Comparison of ENCODE assay signal across 15 mouse cellular contexts in genomic region chr10:80836949-80837379, GRCm38 (mm10). TPM values are rescaled to one million over a fixed set of nuclear protein-coding genes. Genes with fewer than 3 reads are reported as not detected.
DNase-seq lines count a peak whose midpoint lies in the region; TF ChIP-seq lines count a peak whose summit lies in the region.
"Had no signal": no experiment of that assay in that cellular context is flagged by ENCODE, and none has a peak within 500 bp of the region (broad histone marks: within the 10 kb centered on the region; RNA-seq: fewer than 3 reads in every experiment).

No protein-coding gene starts in this region.

- H3K4me3 ChIP-seq in layer of hippocampus, adult 2 months, result no peak overlapping the region
- H3K4me3 ChIP-seq: limb, embryonic 13.5 days had no signal

- DNase-seq in gastrocnemius, postnatal 10 days, result peak; percentile 47
- DNase-seq in gastrocnemius, postnatal 4 days (ENCODE audit: low spot score in 2 of 2), result no peak
- no peak for DNase-seq in layer of hippocampus, adult 2 months (ENCODE audit: low spot score in 2 of 2)
- DNase-seq in layer of hippocampus, postnatal 10 days (ENCODE audit: low spot score in 2 of 2), result no peak
- peak; percentile 57 for DNase-seq in cerebellum, adult 8-10 months
- peak; percentile 57 for DNase-seq in gastrocnemius, postnatal 14 days
- no peak for DNase-seq in lung, postnatal 36 days
- DNase-seq: adrenal gland, adult 2 months; heart, adult 11 months; kidney, postnatal 10 days; layer of hippocampus, postnatal 36 days; lung, adult 2 months; spleen, adult 18-20 months had no signal

- intact Hi-C loops in gastrocnemius, postnatal 14 days (cut with DNase I; ENCODE audit: low total_unique reads), result no loop called here

- TF ChIP-seq CTCF in layer of hippocampus, adult 2 months (conservative IDR thresholded peaks at IDR 0.05), result no peak

- peak overlapping the region; percentile 37; the same call in 1 of the 2 replicates for H3K27ac ChIP-seq in layer of hippocampus, adult 2 months
- H3K27ac ChIP-seq: limb, embryonic 13.5 days had no signal

RNA-seq across cellular contexts. Expression of gene Lingo3, which starts 6.9 kb away (rescaled TPM):
- 10 to 100 TPM; 31.9 to 32.9 TPM for total RNA-seq in gastrocnemius, postnatal 10 days (2021)
- 10 to 100 TPM; 21.5 to 22.1 TPM for total RNA-seq in gastrocnemius, postnatal 4 days (2021)
- 10 to 100 TPM; 49.4 to 54.3 TPM for total RNA-seq in layer of hippocampus, adult 2 months (2021)
- 10 to 100 TPM; 20.4 to 25.9 TPM for total RNA-seq in layer of hippocampus, postnatal 10 days (2021)
- total RNA-seq in gastrocnemius, postnatal 14 days (2021), result 10 to 100 TPM; 11.3 to 24.5 TPM

RNA-seq across cellular contexts. Expression of gene Oaz1, which starts 10.5 kb away (rescaled TPM):
- total RNA-seq in gastrocnemius, postnatal 10 days (2021), result 100 to 1,000 TPM; 846 to 935 TPM
- total RNA-seq in gastrocnemius, postnatal 4 days (2021), result 100 to 1,000 TPM; 785 to 853 TPM
- 100 to 1,000 TPM; 478 to 493 TPM for total RNA-seq in layer of hippocampus, adult 2 months (2021)
- 100 to 1,000 TPM; 399 to 419 TPM for total RNA-seq in layer of hippocampus, postnatal 10 days (2021)
- total RNA-seq in gastrocnemius, postnatal 14 days (2021), result 100 to 1,000 TPM; 787 to 812 TPM

RNA-seq across cellular contexts. Expression of gene Lsm7, which starts 18.0 kb away (rescaled TPM):
- total RNA-seq in gastrocnemius, postnatal 10 days (2021), result 10 to 100 TPM; 36.8 to 42.4 TPM
- 10 to 100 TPM; 53.7 to 54.2 TPM for total RNA-seq in gastrocnemius, postnatal 4 days (2021)
- 10 to 100 TPM; 51.6 to 53.3 TPM for total RNA-seq in layer of hippocampus, adult 2 months (2021)
- total RNA-seq in layer of hippocampus, postnatal 10 days (2021), result 10 to 100 TPM; 52.3 to 54.0 TPM
- 10 to 100 TPM; 24.5 to 27.7 TPM for total RNA-seq in gastrocnemius, postnatal 14 days (2021)

RNA-seq across cellular contexts. Expression of gene Sppl2b, which starts 18.1 kb away (rescaled TPM):
- total RNA-seq in gastrocnemius, postnatal 10 days (2021), result 10 to 100 TPM; 30.5 to 33.0 TPM
- total RNA-seq in gastrocnemius, postnatal 4 days (2021), result 10 to 100 TPM; 30.9 to 38.6 TPM
- 10 to 100 TPM; 61.2 to 63.2 TPM for total RNA-seq in layer of hippocampus, adult 2 months (2021)
- 10 to 100 TPM; 80.4 to 97.8 TPM for total RNA-seq in layer of hippocampus, postnatal 10 days (2021)
- total RNA-seq in gastrocnemius, postnatal 14 days (2021), result 10 to 100 TPM; 24.0 to 28.1 TPM

RNA-seq across cellular contexts. Expression of gene Jsrp1, which starts 23.7 kb away (rescaled TPM):
- total RNA-seq in gastrocnemius, postnatal 10 days (2021), result 100 to 1,000 TPM; 289 to 339 TPM
- 100 to 1,000 TPM; 199 to 230 TPM for total RNA-seq in gastrocnemius, postnatal 4 days (2021)
- 1 to 10 TPM; 1.9 to 2.5 TPM for total RNA-seq in layer of hippocampus, adult 2 months (2021)
- total RNA-seq in layer of hippocampus, postnatal 10 days (2021), result 1 to 10 TPM; 1.4 TPM
- total RNA-seq in gastrocnemius, postnatal 14 days (2021), result 100 to 1,000 TPM; 345 to 379 TPM
- total RNA-seq: megakaryocyte-erythroid progenitor cell, adult 5-6 weeks had no signal

Comparison
In these comparisons a context has a peak if more than half of its experiments do, and no peak if none do; other contexts are left out.
1. DNase-seq: peak in gastrocnemius, postnatal 10 days (single experiment), cerebellum, adult 8-10 months (single experiment) and gastrocnemius, postnatal 14 days (single experiment); none in gastrocnemius, postnatal 4 days (0 of 2), layer of hippocampus, adult 2 months (0 of 2), layer of hippocampus, postnatal 10 days (0 of 2) and lung, postnatal 36 days (single experiment).